Mouse (Mus musculus) yolk sac, embryonic 10.5 days (tissue): Measurements from ENCODE around the gene Tubg1.
"Not testable (repeated sequence)": the region's sequence is repeated elsewhere in the genome, so short reads cannot be mapped to it uniquely, and the experiment has no call there.

Experiments used
- DNase-seq: peaks from one replicate; pipeline ENCODE4 v3.0.0-alpha.2; 2017; ENCODE audit warnings: low spot score

The Tubg1 gene

GRCm38 (mm10) chr11:101098231-101098630 is 21.5 kb upstream of the Tubg1 start:
- no peak for DNase-seq

- DNase-seq = no peak
These were observed 16.7 kb upstream of the Tubg1 start for GRCm38 (mm10) chr11:101103011-101103410.

- no peak for DNase-seq
These were observed 10.4 kb upstream of the Tubg1 start for GRCm38 (mm10) chr11:101109351-101109750.

GRCm38 (mm10) chr11:101110708-101111107 is 9.0 kb upstream of the Tubg1 start:
- no peak for DNase-seq

- DNase-seq = no peak
These were observed 8.6 kb upstream of the Tubg1 start for GRCm38 (mm10) chr11:101111178-101111577.

- DNase-seq = no peak
These were observed 7.6 kb upstream of the Tubg1 start for GRCm38 (mm10) chr11:101112186-101112585.

GRCm38 (mm10) chr11:101115564-101115963 is 4.2 kb upstream of the Tubg1 start:
- DNase-seq = no peak

GRCm38 (mm10) chr11:101118105-101118504 is 1.6 kb upstream of the Tubg1 start:
- peak; percentile 63 for DNase-seq

- no peak for DNase-seq
These were observed 492 bp upstream of the Tubg1 start for GRCm38 (mm10) chr11:101119131-101119760.

GRCm38 (mm10) chr11:101120545-101121188 is 929 bp downstream of the Tubg1 start:
- no peak for DNase-seq

GRCm38 (mm10) chr11:101124494-101124893 is 4.8 kb downstream of the Tubg1 start:
- DNase-seq = not testable (repeated sequence)

- not testable (repeated sequence) for DNase-seq
These were observed 5.3 kb downstream of the Tubg1 start for GRCm38 (mm10) chr11:101125008-101125407.

GRCm38 (mm10) chr11:101127075-101127474 is 7.3 kb downstream of the Tubg1 start:
- no peak for DNase-seq

GRCm38 (mm10) chr11:101128996-101129577 is 9.3 kb downstream of the Tubg1 start:
- no peak for DNase-seq

- no peak for DNase-seq
These were observed 10.5 kb downstream of the Tubg1 start for GRCm38 (mm10) chr11:101130056-101130756.

GRCm38 (mm10) chr11:101131187-101131586 is 11.4 kb downstream of the Tubg1 start:
- no peak for DNase-seq

GRCm38 (mm10) chr11:101131701-101132100 is 12.0 kb downstream of the Tubg1 start:
- DNase-seq = no peak

- DNase-seq = no peak
These were observed 13.3 kb downstream of the Tubg1 start for GRCm38 (mm10) chr11:101133037-101133436.

- no peak for DNase-seq
These were observed 14.6 kb downstream of the Tubg1 start for GRCm38 (mm10) chr11:101134217-101134865.

- DNase-seq = no peak
These were observed 17.3 kb downstream of the Tubg1 start for GRCm38 (mm10) chr11:101137000-101137399.

- peak; percentile 38 for DNase-seq
These were observed 18.9 kb downstream of the Tubg1 start for GRCm38 (mm10) chr11:101138536-101139181.
